Mouse (Mus musculus) neutrophil, adult 59 days (primary cell): ENCODE measurements around the gene Nle1. TPM values are rescaled to one million over a fixed set of nuclear protein-coding genes. Genes with fewer than 3 reads are reported as not detected.

Experiments
- total RNA-seq, 2 experiments: library from RNA; stranded (reverse); gene quantifications; 1 replicate in 1 of 2; 2 replicates in 1 of 2; pipeline ENCODE4 v1.2.4; 2023

The Nle1 gene
- 10 to 100 TPM in 1 of 2 experiments, 1 to 10 TPM in 1; 8.2 to 10.9 TPM for total RNA-seq

DNA sequence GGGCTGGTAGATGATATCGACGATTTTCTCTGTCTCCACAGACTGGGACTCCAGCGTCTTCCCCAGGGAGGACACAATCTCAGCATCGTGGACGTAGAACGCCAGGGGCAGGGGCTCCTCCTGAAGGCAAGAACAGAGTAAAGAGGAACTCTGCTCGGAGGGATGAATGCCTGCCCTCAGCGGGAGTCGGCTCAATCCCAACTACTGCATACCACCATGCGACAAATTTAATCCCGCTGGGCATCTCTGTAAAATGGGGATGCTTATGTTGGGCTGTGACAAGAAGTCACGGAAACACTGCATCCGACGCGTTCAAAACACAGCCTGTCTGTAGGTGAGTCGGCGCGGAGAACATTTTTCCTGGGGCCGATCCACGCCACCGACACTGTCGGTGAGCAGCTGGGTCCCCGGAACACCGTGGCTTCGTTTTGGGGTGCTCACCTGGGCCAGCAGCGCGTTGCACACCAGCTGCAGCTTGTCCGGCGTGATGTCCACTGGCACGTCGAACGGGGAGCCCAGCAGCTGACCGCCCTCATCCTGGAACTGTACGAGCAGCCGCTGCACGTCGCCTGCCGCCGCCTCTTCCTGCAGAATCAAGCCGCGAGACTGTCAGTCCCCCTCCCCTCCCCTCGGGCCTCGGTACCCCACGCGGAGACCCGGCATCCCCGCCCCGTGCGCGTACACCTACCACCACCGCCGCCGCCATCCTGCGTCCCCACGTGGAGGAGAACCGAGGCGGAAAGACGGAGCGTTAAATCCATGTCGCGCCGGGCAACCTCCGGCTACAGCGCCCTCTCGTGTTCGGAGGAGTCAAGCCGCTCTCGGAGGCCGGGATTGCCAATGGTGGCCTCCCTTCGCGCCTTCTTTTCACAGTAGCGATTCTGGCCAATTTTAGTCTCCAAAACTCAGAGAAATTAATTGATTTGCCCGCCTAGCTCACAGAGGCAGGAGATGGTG is at the start of gene Nle1:
Gene Nle1 (minus strand): TSS at position 761 of the 957 bp plus-strand sequence.

DNA sequence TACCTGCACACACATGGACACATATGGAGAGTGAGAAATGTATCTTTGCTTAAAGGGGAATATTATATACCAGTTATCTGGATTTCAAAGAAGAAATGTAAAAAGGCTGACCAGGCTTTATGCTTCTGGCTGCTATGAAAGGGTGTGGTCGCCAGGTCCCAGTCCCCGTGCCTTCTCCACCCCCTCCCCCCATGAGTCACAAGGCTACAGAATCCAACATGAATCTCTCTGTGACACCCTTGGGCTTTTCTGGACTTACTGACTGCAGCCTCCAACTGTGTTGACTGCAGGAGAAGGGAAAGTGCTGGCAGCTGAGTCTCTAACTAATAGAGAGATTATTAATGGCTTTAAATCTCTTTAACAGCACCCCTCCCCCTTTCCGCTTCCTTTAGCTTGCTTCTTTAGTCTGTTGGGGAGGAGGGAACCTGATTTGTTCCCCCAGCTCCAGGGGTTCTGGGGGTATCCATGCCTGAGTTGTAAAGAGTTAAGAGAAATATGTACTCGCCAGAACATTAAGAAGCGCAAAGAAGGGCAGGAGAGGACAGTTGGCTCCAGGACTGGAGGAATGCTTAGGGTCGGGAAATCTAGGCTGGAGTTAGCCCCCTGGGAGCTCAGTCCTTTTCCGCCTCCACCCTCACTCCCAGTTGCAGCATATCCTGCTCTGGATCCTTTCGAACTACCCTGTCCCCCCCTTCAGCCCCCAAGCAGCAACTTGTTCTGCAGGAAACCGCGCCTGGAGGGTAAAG is 42.7 kb upstream of the Nle1 start, which contains the start of gene Slfn5:
Gene Slfn5 (plus strand): TSS at position 614 of the 746 bp plus-strand sequence.

DNA sequence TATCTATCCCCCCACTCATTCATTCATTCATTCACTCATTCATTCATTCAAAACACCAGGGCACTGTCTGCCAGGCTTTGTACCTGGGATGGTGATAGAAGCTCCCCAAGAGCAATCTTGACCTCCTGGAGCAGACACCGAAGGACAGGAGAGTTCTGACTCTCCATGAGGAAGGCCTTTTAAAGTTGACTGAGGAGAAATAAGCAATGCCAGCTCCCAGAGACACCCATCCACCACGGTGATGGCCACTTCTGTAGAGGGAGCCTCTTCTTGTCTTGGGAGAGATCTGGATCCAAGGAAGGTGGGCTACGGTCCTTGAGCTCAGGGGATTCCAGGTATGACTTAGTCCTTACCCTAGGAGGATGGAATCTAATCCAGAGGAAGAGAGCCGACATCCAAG is 2.0 kb upstream of the Nle1 start, which contains the start of gene Unc45b:
Gene Unc45b (plus strand): TSS at position 301 of the 400 bp plus-strand sequence.

DNA sequence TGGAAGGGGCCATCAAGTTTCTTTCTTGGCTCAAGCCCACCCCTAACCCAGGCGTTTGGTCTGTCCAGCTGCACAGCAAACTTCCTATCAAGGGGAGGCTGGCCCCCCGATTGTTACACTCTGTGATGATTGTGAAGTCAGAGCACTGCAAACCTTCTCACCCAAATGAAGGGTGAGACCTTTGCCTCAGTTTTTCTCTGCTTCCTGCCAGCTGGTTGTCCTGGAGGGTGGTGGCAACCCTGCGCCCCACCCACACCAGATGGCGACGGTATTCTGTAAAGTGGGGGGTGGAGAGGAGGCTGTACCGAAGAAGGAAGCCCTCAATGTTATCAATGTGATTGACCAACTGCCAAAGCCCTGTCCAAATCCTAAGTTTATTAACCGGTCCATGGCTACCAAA is 16.3 kb downstream of the Nle1 start, which contains the start of gene Fndc8:
Gene Fndc8 (plus strand): TSS at position 189 of the 400 bp plus-strand sequence.

DNA sequence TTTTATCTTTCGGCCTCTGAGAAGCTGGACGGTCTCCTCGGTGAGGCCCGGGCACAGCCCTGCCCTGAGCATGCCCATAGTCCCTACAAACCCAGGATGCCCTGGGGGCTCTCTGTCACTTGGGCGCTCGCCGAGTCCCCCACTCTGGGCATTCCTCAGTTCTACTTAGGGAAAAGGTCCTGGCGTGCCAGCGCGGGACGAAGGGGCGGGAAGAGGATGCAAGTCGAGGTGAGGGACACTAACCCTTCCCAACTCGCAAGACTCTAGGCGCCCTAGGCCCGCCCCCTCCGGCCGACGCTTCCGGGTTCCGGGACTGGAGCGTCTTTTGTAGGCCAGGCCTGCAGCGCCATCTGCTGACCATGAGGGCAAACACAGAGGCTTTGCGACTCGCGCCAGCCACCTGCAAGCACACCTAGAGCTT is 17.9 kb downstream of the Nle1 start, which contains the start of gene Rad51d:
Gene Rad51d (minus strand): TSS at position 273 of the 421 bp plus-strand sequence.

DNA sequence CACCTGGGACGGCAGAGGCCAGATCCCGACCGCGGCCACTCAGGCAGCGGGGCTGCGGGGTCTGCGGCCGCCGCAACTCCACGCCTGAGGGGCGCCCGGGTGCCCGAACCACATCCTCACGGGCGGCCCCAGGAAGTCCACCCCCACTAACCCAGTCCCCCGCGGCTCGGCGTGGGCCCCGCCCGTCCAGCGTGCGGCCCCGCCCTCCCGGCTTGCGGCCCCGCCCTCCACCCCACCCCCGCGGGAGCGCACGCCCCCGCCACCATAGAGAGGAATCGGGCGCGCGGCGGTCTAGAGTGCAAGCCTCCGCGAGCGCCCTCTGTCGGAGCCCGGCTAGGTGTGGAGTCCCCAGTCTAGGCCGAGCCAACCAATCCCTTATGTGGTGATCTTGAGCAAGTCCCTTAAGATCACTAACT is 37.2 kb downstream of the Nle1 start, which contains the start of gene Rffl:
Gene Rffl (minus strand): TSS at position 180 of the 416 bp plus-strand sequence.

Other genes with a start within 250 kb of the Nle1 start
- under 1 TPM; 0.31 to 0.33 TPM for gene Cct6b, start 144.1 kb downstream of the Nle1 start, total RNA-seq
- 10 to 100 TPM; 28.5 to 29.1 TPM for gene Zfp830, start 144.1 kb downstream of the Nle1 start, total RNA-seq
- gene Lig3, start 127.3 kb downstream of the Nle1 start, total RNA-seq = 10 to 100 TPM; 21.0 to 28.0 TPM
- 10 to 100 TPM; 59.8 to 67.6 TPM for gene Rffl, start 37.2 kb downstream of the Nle1 start, total RNA-seq
- gene Rad51d, start 17.8 kb downstream of the Nle1 start, total RNA-seq = 10 to 100 TPM; 14.0 to 16.1 TPM
- not detected for gene Fndc8, start 16.3 kb downstream of the Nle1 start, total RNA-seq
- gene Unc45b, start 2.1 kb upstream of the Nle1 start, total RNA-seq = under 1 TPM in 1 of 2 experiments, not detected in 1; 0.13 TPM
- 10 to 100 TPM; 27.1 to 27.9 TPM for gene Slfn5, start 42.9 kb upstream of the Nle1 start, total RNA-seq
- 10 to 100 TPM; 10.2 to 12.7 TPM for gene Slfn9, start 83.4 kb upstream of the Nle1 start, total RNA-seq
- gene Slfn8, start 112.4 kb upstream of the Nle1 start, total RNA-seq = 10 to 100 TPM; 11.7 to 12.2 TPM
- gene Slfn2, start 156.7 kb upstream of the Nle1 start, total RNA-seq = 100 to 1,000 TPM; 344 to 353 TPM
- gene Slfn1, start 208.4 kb upstream of the Nle1 start, total RNA-seq = 100 to 1,000 TPM; 117 to 118 TPM